Mouse (Mus musculus) liver, adult 2 months (tissue): ENCODE data around the gene Pml.

Experiments
- CTCF ChIP-seq: fragments of 200-500 bp; IDR thresholded peaks from 2 replicates; pipeline ENCODE4 v1.5.1; 2011; ENCODE audit warnings: low read depth, low read length, control low read depth
- POLR2A ChIP-seq: fragments of 200-500 bp; IDR thresholded peaks from 2 replicates; pipeline ENCODE4 v1.6.1; 2011; ENCODE audit warnings: low read length, control low read depth; ENCODE audit not compliant: insufficient read depth; ENCODE audit errors: extremely low read depth

- TF ChIP-seq POLR2A (0 out of 2 replicates have a peak, but pooled peaks have one; percentile 43), CTCF (peak; percentile 93)
Measured at GRCm38 (mm10) chr9:58253033-58253804, 3.6 kb upstream of the Pml start, which contains the start of gene Stoml1.
